Mouse (Mus musculus) intestine, embryonic 15.5 days (tissue): ENCODE measurements at regions not wholly inside any gene's neighbourhood (a gene's known extent, or its start where the extent isn't known, plus 50 kb on each side); places are given as distances from the start of the nearest gene placed in this dataset.

ENCODE experiments used
- ATAC-seq: fragments of 200-750 bp; cut with Nextera tagmentation; 2 replicates; pipeline ENCODE4 v1.8.0; 2017; ENCODE audit warnings: moderate TSS enrichment, moderate library complexity
- H3K27ac ChIP-seq: fragments of 300-500 bp; sonication (generic); 2 replicates; pipeline ENCODE4 v1.5.1; 2015; ENCODE audit warnings: mild to moderate bottlenecking, inconsistent platforms
- H3K27me3 ChIP-seq: fragments of 300-500 bp; sonication (generic); replicated peaks from 2 replicates; pipeline ENCODE4 v1.6.1; 2015; ENCODE audit warnings: inconsistent platforms
- H3K36me3 ChIP-seq: fragments of 300-500 bp; sonication (generic); 2 replicates; pipeline ENCODE4 v1.6.1; 2015; ENCODE audit warnings: inconsistent platforms
- H3K4me1 ChIP-seq: fragments of 300-500 bp; sonication (generic); replicated peaks from 2 replicates; pipeline ENCODE4 v1.6.1; 2015; ENCODE audit warnings: inconsistent platforms
- H3K4me2 ChIP-seq: fragments of 300-500 bp; sonication (generic); replicated peaks from 2 replicates; pipeline ENCODE4 v1.6.1; 2015; ENCODE audit warnings: mild to moderate bottlenecking, inconsistent platforms
- H3K4me3 ChIP-seq: fragments of 300-500 bp; sonication (generic); replicated peaks from 2 replicates; pipeline ENCODE4 v1.5.1; 2015; ENCODE audit warnings: inconsistent platforms
- H3K9ac ChIP-seq: fragments of 300-500 bp; sonication (generic); 2 replicates; pipeline ENCODE4 v1.6.1; 2015; ENCODE audit warnings: inconsistent platforms
- H3K9me3 ChIP-seq: fragments of 300-500 bp; sonication (generic); 2 replicates; pipeline ENCODE4 v1.6.1; 2016; ENCODE audit warnings: inconsistent platforms
- WGBS: fragments of 180-500 bp; shearing (Covaris S2); methylation state at CpG from one replicate; pipeline ENCODE4 v1.1.7; 2015; 5-methylcytosine and 5-hydroxymethylcytosine counted together

- H3K27ac ChIP-seq, result no peak overlapping the region
- WGBS, result 56% methylated on average over 7 of the region's 7 CpGs
- H3K36me3 ChIP-seq, result no peaks in the 10 kb centered on the region
- no peaks in the 10 kb centered on the region; the same call in 1 of the 2 replicates for H3K27me3 ChIP-seq
- H3K4me3 ChIP-seq, result no peak overlapping the region
- no peak overlapping the region for H3K4me2 ChIP-seq
- no peaks in the 10 kb centered on the region for H3K4me1 ChIP-seq
- H3K9me3 ChIP-seq, result no peaks in the 10 kb centered on the region
- H3K9ac ChIP-seq, result no peak overlapping the region
- ATAC-seq, result no peak
Observed at GRCm38 (mm10) chrX:99232331-99232730, 96.4 kb downstream of the Efnb1 start.

GRCm38 (mm10) chrX:99225111-99225752 is 89.3 kb downstream of the Efnb1 start:
- Histone ChIP-seq H3K9me3 (no peaks in the 10 kb centered on the region), H3K36me3 (no peaks in the 10 kb centered on the region), H3K27me3 (no peaks in the 10 kb centered on the region; the same call in 1 of the 2 replicates), H3K4me2 (no peak overlapping the region), H3K4me1 (no peaks in the 10 kb centered on the region), H3K9ac (no peak overlapping the region), H3K27ac (no peak overlapping the region), H3K4me3 (no peak overlapping the region)
- no peak for ATAC-seq
- 70% methylated on average over 7 of the region's 7 CpGs for WGBS

GRCm38 (mm10) chrX:99222017-99222416 is 86.1 kb downstream of the Efnb1 start:
- Histone ChIP-seq H3K4me3 (no peak overlapping the region), H3K4me2 (no peak overlapping the region), H3K4me1 (peaks cover 6% of the 10 kb centered on the region), H3K9ac (no peak overlapping the region), H3K9me3 (no peaks in the 10 kb centered on the region), H3K27ac (no peak overlapping the region), H3K27me3 (no peaks in the 10 kb centered on the region; the same call in 1 of the 2 replicates), H3K36me3 (no peaks in the 10 kb centered on the region)
- WGBS, result 71% methylated on average over 5 of the region's 5 CpGs
- no peak for ATAC-seq

GRCm38 (mm10) chrX:99220674-99221455 is 84.9 kb downstream of the Efnb1 start:
- Histone ChIP-seq H3K4me3 (no peak overlapping the region), H3K27me3 (no peaks in the 10 kb centered on the region; the same call in 1 of the 2 replicates), H3K9me3 (no peaks in the 10 kb centered on the region), H3K36me3 (no peaks in the 10 kb centered on the region), H3K4me1 (peaks cover 6% of the 10 kb centered on the region), H3K27ac (no peak overlapping the region), H3K4me2 (no peak overlapping the region), H3K9ac (no peak overlapping the region)
- ATAC-seq, result no peak
- WGBS, result 68% methylated on average over 8 of the region's 8 CpGs

GRCm38 (mm10) chrX:99218213-99218612 is 82.3 kb downstream of the Efnb1 start:
- WGBS, result 41% methylated on average over 7 of the region's 7 CpGs

GRCm38 (mm10) chrX:99216633-99217459 is 80.9 kb downstream of the Efnb1 start:
- peak; percentile 70 for ATAC-seq
- Histone ChIP-seq H3K9ac (peak overlapping the region; percentile 53), H3K9me3 (no peaks in the 10 kb centered on the region), H3K36me3 (no peaks in the 10 kb centered on the region), H3K27ac (peak overlapping the region; percentile 60), H3K27me3 (no peaks in the 10 kb centered on the region; the same call in 1 of the 2 replicates), H3K4me2 (peak overlapping the region; percentile 72), H3K4me1 (peaks cover 8% of the 10 kb centered on the region), H3K4me3 (peak overlapping the region; percentile 35)
- WGBS, result 17% methylated on average over 58 of the region's 60 CpGs

More at GRCm38 (mm10) chrX:99218213-99218612, 82.3 kb downstream of the Efnb1 start:
- Histone ChIP-seq H3K4me2 (no peak overlapping the region), H3K9me3 (no peaks in the 10 kb centered on the region), H3K4me1 (peaks cover 8% of the 10 kb centered on the region), H3K36me3 (no peaks in the 10 kb centered on the region), H3K27ac (no peak overlapping the region), H3K9ac (no peak overlapping the region), H3K27me3 (no peaks in the 10 kb centered on the region; the same call in 1 of the 2 replicates), H3K4me3 (no peak overlapping the region)
- ATAC-seq, result no peak

GRCm38 (mm10) chrX:99215931-99216330 is 80.0 kb downstream of the Efnb1 start:
- H3K36me3 ChIP-seq, result no peaks in the 10 kb centered on the region
- H3K4me3 ChIP-seq, result no peak overlapping the region
- H3K4me1 ChIP-seq, result peaks cover 8% of the 10 kb centered on the region
- H3K27ac ChIP-seq, result no peak overlapping the region
- H3K9ac ChIP-seq, result no peak overlapping the region
- no peaks in the 10 kb centered on the region; the same call in 1 of the 2 replicates for H3K27me3 ChIP-seq
- peak overlapping the region; percentile 72; the same call in 1 of the 2 replicates for H3K4me2 ChIP-seq
- no peak for ATAC-seq
- 69% methylated on average over 5 of the region's 5 CpGs for WGBS
- H3K9me3 ChIP-seq, result no peaks in the 10 kb centered on the region

- Histone ChIP-seq H3K9ac (no peak overlapping the region), H3K4me3 (no peak overlapping the region), H3K4me2 (no peak overlapping the region), H3K9me3 (no peaks in the 10 kb centered on the region), H3K4me1 (peaks cover 8% of the 10 kb centered on the region), H3K36me3 (no peaks in the 10 kb centered on the region), H3K27me3 (no peaks in the 10 kb centered on the region; the same call in 1 of the 2 replicates), H3K27ac (no peak overlapping the region)
- no peak for ATAC-seq
- 70% methylated on average over 7 of the region's 7 CpGs for WGBS
Observed at GRCm38 (mm10) chrX:99215111-99215510, 79.2 kb downstream of the Efnb1 start.

GRCm38 (mm10) chrX:99213565-99214153 is 77.7 kb downstream of the Efnb1 start:
- H3K27ac ChIP-seq, result no peak overlapping the region
- H3K9ac ChIP-seq, result no peak overlapping the region
- H3K27me3 ChIP-seq, result no peaks in the 10 kb centered on the region; the same call in 1 of the 2 replicates
- H3K9me3 ChIP-seq, result no peaks in the 10 kb centered on the region
- H3K4me2 ChIP-seq, result no peak overlapping the region
- no peaks in the 10 kb centered on the region for H3K36me3 ChIP-seq
- WGBS, result 58% methylated on average over 6 of the region's 6 CpGs
- peak; percentile 34; the same call in 1 of the 2 replicates for ATAC-seq
- H3K4me1 ChIP-seq, result peaks cover 8% of the 10 kb centered on the region
- no peak overlapping the region for H3K4me3 ChIP-seq

- no peak overlapping the region for H3K27ac ChIP-seq
- H3K4me1 ChIP-seq, result no peaks in the 10 kb centered on the region
- H3K27me3 ChIP-seq, result no peaks in the 10 kb centered on the region
- ATAC-seq, result no peak
- H3K4me3 ChIP-seq, result no peak overlapping the region
- WGBS, result 68% methylated on average over 6 of the region's 6 CpGs
- no peak overlapping the region for H3K4me2 ChIP-seq
- H3K9ac ChIP-seq, result no peak overlapping the region
- H3K9me3 ChIP-seq, result no peaks in the 10 kb centered on the region
- H3K36me3 ChIP-seq, result no peaks in the 10 kb centered on the region
Observed at GRCm38 (mm10) chrX:99204077-99204476, 68.1 kb downstream of the Efnb1 start.

GRCm38 (mm10) chrX:99201081-99201480 is 65.2 kb downstream of the Efnb1 start:
- WGBS, result 82% methylated on average over 7 of the region's 7 CpGs

More at GRCm38 (mm10) chrX:99201081-99201480, 65.2 kb downstream of the Efnb1 start:
- H3K9ac ChIP-seq, result no peak overlapping the region
- H3K9me3 ChIP-seq, result no peaks in the 10 kb centered on the region
- no peak overlapping the region for H3K27ac ChIP-seq
- no peak for ATAC-seq
- no peaks in the 10 kb centered on the region for H3K36me3 ChIP-seq
- no peak overlapping the region for H3K4me2 ChIP-seq
- H3K4me3 ChIP-seq, result no peak overlapping the region
- H3K4me1 ChIP-seq, result no peaks in the 10 kb centered on the region
- H3K27me3 ChIP-seq, result peaks cover 2% of the 10 kb centered on the region; the same call in 1 of the 2 replicates
